Mouse (Mus musculus): ENCODE measurements around the gene Tmem41b. TPM values are rescaled to one million over a fixed set of nuclear protein-coding genes. Genes with fewer than 3 reads are reported as not detected.
"Not testable (repeated sequence)": the region's sequence is repeated elsewhere in the genome, so short reads cannot be mapped to it uniquely, and the experiment has no call there.

Gene Tmem41b
- polyA plus RNA-seq, 1 experiment from 2014 or later = 42.8 TPM

- ChIA-PET POLR2A (no interaction called here), CTCF (no interaction called here)
- no peak for DNase-seq (ENCODE audit: low read depth, low spot score)
- no peaks in the 10 kb centered on the region for H3K27me3 ChIP-seq
- ATAC-seq = no peak
- no peak for TF ChIP-seq CTCF (IDR thresholded peaks at IDR 0.05)
- in situ Hi-C loops (cut with MboI; ENCODE audit: low pct_unique_long_range_greater_than_20kb) = no loop called here
Observed at GRCm38 (mm10) chr7:110008513-110008912, 21.8 kb upstream of the Tmem41b start.

- H3K27me3 ChIP-seq = no peaks in the 10 kb centered on the region
- POLR2A ChIA-PET = no interaction called here
Observed at GRCm38 (mm10) chr7:110006471-110007195, 19.9 kb upstream of the Tmem41b start.

DNA sequence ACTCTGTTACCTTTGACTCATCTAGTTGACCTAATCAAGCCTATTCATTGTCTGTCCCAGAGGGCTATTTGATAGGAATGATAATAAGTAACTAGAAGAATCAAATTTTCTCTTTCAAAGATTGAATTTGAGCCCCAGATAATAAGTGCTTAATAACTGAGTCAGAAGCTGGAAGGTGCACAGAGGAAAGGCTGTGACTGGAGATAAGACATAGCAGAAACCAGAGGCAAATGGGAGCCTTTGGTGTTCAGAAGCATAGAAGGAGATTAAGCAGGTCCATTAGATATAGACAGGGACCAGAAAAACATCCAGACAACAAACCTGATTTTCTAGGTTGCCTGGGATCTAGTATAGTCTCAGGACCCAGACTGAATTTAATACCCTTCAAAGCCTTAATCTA lies 19.2 kb upstream of the Tmem41b start:
- no peaks in the 10 kb centered on the region for H3K27me3 ChIP-seq
- DNase-seq (ENCODE audit: low read depth, low spot score) = no peak
- no peak for TF ChIP-seq CTCF (IDR thresholded peaks at IDR 0.05)
- ATAC-seq = no peak
- in situ Hi-C loops (cut with MboI; ENCODE audit: low pct_unique_long_range_greater_than_20kb) = no loop called here
- ChIA-PET POLR2A (no interaction called here), CTCF (interaction anchor here (0.9 to 1.3 kb wide), 4 partner anchors 15 to 52 kb away, joined by 3 to 4 read pairs (median 4); no protein-coding TSS in a partner anchor)

More at GRCm38 (mm10) chr7:110006471-110007195, 19.9 kb upstream of the Tmem41b start:
- CTCF ChIA-PET = interaction anchor here (0.8 to 1.3 kb wide), 4 partner anchors 13 to 29 kb away, joined by 3 to 4 read pairs (median 4); no protein-coding TSS in a partner anchor
- TF ChIP-seq CTCF (IDR thresholded peaks at IDR 0.05) = no peak
- ATAC-seq = no peak
- no peak for DNase-seq (ENCODE audit: low read depth, low spot score)
- in situ Hi-C loops (cut with MboI; ENCODE audit: low pct_unique_long_range_greater_than_20kb) = no loop called here

GRCm38 (mm10) chr7:110002968-110003367 lies 16.2 kb upstream of the Tmem41b start:
- DNase-seq (ENCODE audit: low read depth, low spot score) (peak; percentile 64), ATAC-seq (peak; percentile 100)
- ChIA-PET POLR2A (no interaction called here), CTCF (no interaction called here)
- TF ChIP-seq CTCF (IDR thresholded peaks at IDR 0.05) = no peak
- H3K27me3 ChIP-seq = no peaks in the 10 kb centered on the region
- in situ Hi-C loops (cut with MboI; ENCODE audit: low pct_unique_long_range_greater_than_20kb) = no loop called here

DNA sequence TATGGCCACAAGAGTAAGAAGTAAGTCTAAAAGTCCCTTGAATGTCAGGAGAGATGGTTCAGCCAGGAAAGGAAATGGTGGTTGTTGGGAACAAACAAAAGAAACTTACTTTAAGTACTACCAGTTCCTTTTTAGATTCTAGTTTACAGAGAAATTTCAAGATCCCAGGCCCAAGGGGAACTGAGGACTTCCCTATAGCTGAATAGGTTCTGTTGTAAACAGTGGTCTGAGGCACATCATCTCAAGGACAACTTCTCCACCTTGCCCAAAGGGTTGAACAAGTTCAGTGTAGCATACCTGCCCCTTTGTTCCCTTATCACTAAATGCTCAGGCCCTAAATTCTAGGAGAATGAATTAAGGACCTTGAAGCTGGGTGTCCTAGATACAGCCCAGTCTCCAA lies 15.4 kb upstream of the Tmem41b start:
- CTCF ChIA-PET = interaction anchor here (1.7 kb wide), 1 partner anchor 15 kb away, joined by 3 read pairs; the partner anchor contains the start of gene Tmem41b
- no peaks in the 10 kb centered on the region for H3K27me3 ChIP-seq
- no peak for DNase-seq (ENCODE audit: low read depth, low spot score)
- in situ Hi-C loops (cut with MboI; ENCODE audit: low pct_unique_long_range_greater_than_20kb) = no loop called here
- TF ChIP-seq CTCF (IDR thresholded peaks at IDR 0.05) = no peak
- ATAC-seq = no peak
- POLR2A ChIA-PET = no interaction called here

- ATAC-seq (no peak), DNase-seq (ENCODE audit: low read depth, low spot score) (no peak)
- CTCF ChIA-PET = no interaction called here
- POLR2A ChIA-PET = no interaction called here
- no peaks in the 10 kb centered on the region for H3K27me3 ChIP-seq
- in situ Hi-C loops (cut with MboI; ENCODE audit: low pct_unique_long_range_greater_than_20kb) = loop anchor here (25.0 kb wide), 1 partner anchor 264 kb away; no protein-coding TSS in a partner anchor
- no peak for TF ChIP-seq CTCF (IDR thresholded peaks at IDR 0.05)
Observed at GRCm38 (mm10) chr7:109998388-109998787, 11.7 kb upstream of the Tmem41b start.

DNA sequence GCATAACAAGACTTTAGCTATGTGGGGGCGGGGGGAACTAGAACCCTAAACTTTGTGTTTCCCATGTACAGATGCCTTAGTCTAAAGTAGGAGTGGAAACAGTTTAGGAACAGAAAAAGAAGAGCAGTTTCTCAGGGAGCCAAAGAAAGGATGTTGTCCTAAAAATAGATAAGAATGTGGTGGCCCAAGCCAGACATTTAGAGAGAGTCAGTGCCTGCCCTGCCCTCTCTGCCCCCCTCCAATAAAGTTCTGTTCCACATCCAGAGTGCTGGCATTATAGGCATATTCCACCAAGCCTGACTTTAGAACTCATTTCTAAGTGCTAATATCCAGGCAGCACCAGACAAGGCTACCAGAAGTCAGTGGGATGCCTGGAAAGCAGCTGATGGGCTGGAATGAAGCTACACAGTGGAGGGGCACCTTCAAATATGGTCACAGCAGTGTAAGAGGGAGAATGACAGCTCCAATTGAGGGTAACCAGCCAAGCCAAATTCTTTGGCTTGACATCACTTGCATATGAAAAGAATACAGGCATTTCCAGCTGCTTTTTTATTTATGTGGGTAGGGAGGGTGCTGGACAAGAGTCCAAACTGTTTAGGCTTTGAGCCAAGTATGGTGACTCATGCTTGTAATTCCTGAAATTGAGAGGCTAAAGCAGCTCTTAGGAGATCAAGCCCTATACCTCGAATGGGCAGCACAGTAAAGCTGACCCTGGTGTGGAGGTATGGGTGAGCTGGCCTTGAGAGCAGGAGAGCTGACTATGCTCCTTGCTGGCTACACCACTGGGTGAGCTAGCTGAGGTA lies 6.6 kb upstream of the Tmem41b start:
- TF ChIP-seq CTCF (IDR thresholded peaks at IDR 0.05) = no peak
- ATAC-seq = peak; percentile 60
- POLR2A ChIA-PET = interaction anchor here (0.5 to 1.1 kb wide), 3 partner anchors 18 to 37 kb away, joined by 3 to 4 read pairs (median 3); no protein-coding TSS in a partner anchor
- no peaks in the 10 kb centered on the region for H3K27me3 ChIP-seq
- peak; percentile 86 for DNase-seq (ENCODE audit: low read depth, low spot score)
- CTCF ChIA-PET = interaction anchor here (0.6 to 1.8 kb wide), 4 partner anchors 9 to 784 kb away, joined by 3 to 6 read pairs (median 3); no protein-coding TSS in a partner anchor
- in situ Hi-C loops (cut with MboI; ENCODE audit: low pct_unique_long_range_greater_than_20kb) = loop anchor here (5.0 to 25.0 kb wide), 2 partner anchors 34 to 269 kb away; no protein-coding TSS in a partner anchor

DNA sequence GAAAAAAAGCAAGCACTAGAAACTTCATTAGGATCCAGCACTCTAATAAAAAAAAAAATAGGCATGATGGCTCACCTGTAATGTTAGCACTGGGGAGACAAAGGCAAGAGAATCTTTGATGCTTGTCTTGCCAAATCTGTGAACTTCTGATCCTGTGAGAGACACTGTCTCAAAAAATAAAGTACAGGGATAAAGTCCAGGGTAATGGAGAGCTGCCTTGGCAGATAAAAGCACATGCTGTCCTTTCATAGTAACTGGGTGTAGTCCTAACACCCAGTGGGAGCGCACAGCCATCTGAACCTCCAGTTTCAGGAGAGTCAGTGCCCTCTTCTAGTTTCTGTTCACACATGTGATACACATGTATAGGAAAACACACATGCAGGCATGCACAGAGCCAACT lies 4.6 kb upstream of the Tmem41b start:
- in situ Hi-C loops (cut with MboI; ENCODE audit: low pct_unique_long_range_greater_than_20kb) = loop anchor here (5.0 to 25.0 kb wide), 2 partner anchors 36 to 271 kb away; no protein-coding TSS in a partner anchor
- no peak for TF ChIP-seq CTCF (IDR thresholded peaks at IDR 0.05)
- DNase-seq (ENCODE audit: low read depth, low spot score) (no peak), ATAC-seq (no peak)
- no peaks in the 10 kb centered on the region for H3K27me3 ChIP-seq
- CTCF ChIA-PET = interaction anchor here (1.8 kb wide), 1 partner anchor 67 kb away, joined by 3 read pairs; no protein-coding TSS in a partner anchor
- POLR2A ChIA-PET = interaction anchor here (0.5 kb wide), 1 partner anchor 31 kb away, joined by 3 read pairs; no protein-coding TSS in a partner anchor

- in situ Hi-C loops (cut with MboI; ENCODE audit: low pct_unique_long_range_greater_than_20kb) = loop anchor here (25.0 kb wide), 1 partner anchor 276 kb away; no protein-coding TSS in a partner anchor
- ChIA-PET POLR2A (interaction anchor here (1.0 to 2.2 kb wide), 4 partner anchors 15 to 75 kb away, joined by 3 to 10 read pairs (median 3); partner anchors contain the start of gene Zfp143), CTCF (interaction anchor here (1.3 to 1.8 kb wide), 9 partner anchors 10 to 75 kb away, joined by 3 to 7 read pairs (median 3); partner anchors contain the start of gene Zfp143)
- ATAC-seq (peak; percentile 96), DNase-seq (ENCODE audit: low read depth, low spot score) (peak; percentile 92)
- no peaks in the 10 kb centered on the region for H3K27me3 ChIP-seq
- TF ChIP-seq CTCF (IDR thresholded peaks at IDR 0.05) = no peak
Observed at GRCm38 (mm10) chr7:109986133-109986669, 528 bp downstream of the Tmem41b start.

DNA sequence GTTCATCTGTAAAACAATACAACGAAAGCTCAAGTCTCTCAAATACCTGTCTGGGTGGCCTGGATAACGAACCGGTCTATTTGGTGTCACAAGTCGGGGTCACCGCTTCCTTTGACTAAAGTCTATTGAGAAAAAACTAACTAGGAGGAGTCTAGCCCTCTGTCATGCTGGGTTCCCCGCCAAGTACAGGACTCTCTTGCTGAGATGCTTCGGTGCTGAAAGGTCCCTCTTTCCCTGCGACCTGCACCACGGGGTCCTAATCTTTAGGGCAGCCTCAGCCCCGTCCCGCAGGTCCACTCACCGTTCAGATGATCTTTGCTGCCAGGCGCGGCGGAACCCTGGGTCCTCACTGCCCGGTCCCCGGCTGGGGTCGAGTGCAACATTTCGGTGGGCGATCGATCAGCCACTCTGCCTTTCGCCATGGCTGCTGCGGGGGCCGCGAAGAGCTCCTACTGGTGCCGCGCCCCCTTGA lies 1.0 kb downstream of the Tmem41b start:
- TF ChIP-seq CTCF (IDR thresholded peaks at IDR 0.05) = no peak
- DNase-seq (ENCODE audit: low read depth, low spot score) (no peak), ATAC-seq (peak; percentile 56)
- no peaks in the 10 kb centered on the region for H3K27me3 ChIP-seq
- CTCF ChIA-PET = interaction anchor here (1.3 to 1.8 kb wide), 8 partner anchors 9 to 76 kb away, joined by 3 to 7 read pairs (median 4); partner anchors contain the start of gene Zfp143
- POLR2A ChIA-PET = interaction anchor here (1.0 to 2.2 kb wide), 4 partner anchors 16 to 76 kb away, joined by 3 to 10 read pairs (median 3); partner anchors contain the start of gene Zfp143
- in situ Hi-C loops (cut with MboI; ENCODE audit: low pct_unique_long_range_greater_than_20kb) = loop anchor here (25.0 kb wide), 1 partner anchor 277 kb away; no protein-coding TSS in a partner anchor

DNA sequence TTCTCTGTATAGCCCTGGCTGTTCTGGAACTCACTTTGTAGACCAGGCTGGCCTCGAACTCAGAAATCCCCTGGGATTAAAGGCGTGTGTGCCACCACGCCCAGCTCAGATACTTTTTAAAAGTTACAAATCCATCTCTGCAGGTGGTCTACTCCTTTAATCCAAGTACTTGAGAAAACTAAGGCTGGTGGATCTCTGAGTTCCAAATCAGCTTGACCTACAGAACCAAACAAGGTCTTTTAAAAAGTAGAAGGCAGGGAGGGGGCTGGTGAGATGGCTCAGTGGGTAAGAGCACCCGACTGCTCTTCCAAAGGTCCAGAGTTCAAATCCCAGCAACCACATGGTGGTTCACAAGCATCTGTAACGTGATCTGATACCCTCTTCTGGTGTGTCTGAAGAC lies 2.1 kb downstream of the Tmem41b start:
- DNase-seq (ENCODE audit: low read depth, low spot score); H3K27me3 ChIP-seq; ATAC-seq: not testable (repeated sequence)
- in situ Hi-C loops (cut with MboI; ENCODE audit: low pct_unique_long_range_greater_than_20kb) = loop anchor here (25.0 kb wide), 1 partner anchor 278 kb away; no protein-coding TSS in a partner anchor
- ChIA-PET POLR2A (interaction anchor here (0.9 kb wide), 1 partner anchor 43 kb away, joined by 4 read pairs; no protein-coding TSS in a partner anchor), CTCF (interaction anchor here (1.3 to 2.1 kb wide), 3 partner anchors 8 to 75 kb away, joined by 3 to 6 read pairs (median 4); no protein-coding TSS in a partner anchor)

Measured in Patski (cell line).